Mouse (Mus musculus) heart, postnatal 4 days (tissue): ENCODE results near the gene Slc38a4. TPM values are rescaled to one million over a fixed set of nuclear protein-coding genes. Genes with fewer than 3 reads are reported as not detected.
A peak's percentile ranks its signal among the peaks of the same experiment; 100 is the strongest.

Experiments used
- DNase-seq: peaks from one replicate; pipeline ENCODE4 v3.0.0; 2021
- total RNA-seq, 2 experiments: library from RNA; stranded (reverse); gene quantifications; 2 replicates each; pipeline ENCODE4 v1.2.3; 2021

Gene Slc38a4
- total RNA-seq, result 10 to 100 TPM; 76.1 to 79.8 TPM

GRCm38 (mm10) chr15:97055794-97056193 is at the start of gene Slc38a4:
TSS of gene Slc38a4 (minus strand) at chr15:97055956.
- peak; percentile 56 for DNase-seq

- no peak for DNase-seq
Measured at GRCm38 (mm10) chr15:97104889-97105391, 49.2 kb upstream of the Slc38a4 start.

GRCm38 (mm10) chr15:97104048-97104447 is 48.3 kb upstream of the Slc38a4 start:
- no peak for DNase-seq

GRCm38 (mm10) chr15:97102811-97103210 is 47.1 kb upstream of the Slc38a4 start:
- DNase-seq, result peak; percentile 75

GRCm38 (mm10) chr15:97102181-97102580 is 46.4 kb upstream of the Slc38a4 start:
- DNase-seq, result peak; percentile 79

GRCm38 (mm10) chr15:97099101-97099500 is 43.3 kb upstream of the Slc38a4 start:
- DNase-seq, result no peak

- no peak for DNase-seq
Measured at GRCm38 (mm10) chr15:97097548-97097947, 41.8 kb upstream of the Slc38a4 start.

GRCm38 (mm10) chr15:97089526-97089925 is 33.8 kb upstream of the Slc38a4 start:
- DNase-seq, result no peak

GRCm38 (mm10) chr15:97085833-97086232 is 30.1 kb upstream of the Slc38a4 start:
- peak; percentile 51 for DNase-seq

GRCm38 (mm10) chr15:97077665-97078064 is 21.9 kb upstream of the Slc38a4 start:
- no peak for DNase-seq

- no peak for DNase-seq
Measured at GRCm38 (mm10) chr15:97076092-97076491, 20.3 kb upstream of the Slc38a4 start.

GRCm38 (mm10) chr15:97075240-97075639 is 19.5 kb upstream of the Slc38a4 start:
- no peak for DNase-seq

GRCm38 (mm10) chr15:97072859-97073826 is 17.4 kb upstream of the Slc38a4 start:
- DNase-seq, result peak; percentile 36

GRCm38 (mm10) chr15:97067340-97068136 is 11.8 kb upstream of the Slc38a4 start:
- no peak for DNase-seq

- DNase-seq, result no peak
Measured at GRCm38 (mm10) chr15:97066937-97067336, 11.2 kb upstream of the Slc38a4 start.

GRCm38 (mm10) chr15:97063211-97063610 is 7.5 kb upstream of the Slc38a4 start:
- no peak for DNase-seq

- no peak for DNase-seq
Measured at GRCm38 (mm10) chr15:97060973-97061372, 5.2 kb upstream of the Slc38a4 start.

GRCm38 (mm10) chr15:97060571-97060970 is 4.8 kb upstream of the Slc38a4 start:
- no peak for DNase-seq

GRCm38 (mm10) chr15:97060102-97060501 is 4.3 kb upstream of the Slc38a4 start:
- no peak for DNase-seq

- DNase-seq, result no peak
Measured at GRCm38 (mm10) chr15:97059071-97060041, 3.6 kb upstream of the Slc38a4 start.

GRCm38 (mm10) chr15:97054767-97055489 is 828 bp downstream of the Slc38a4 start:
- DNase-seq, result peak; percentile 41
